Mouse (Mus musculus): Measurements from ENCODE around the gene Gm21885.

The Gm21885 gene

DNA sequence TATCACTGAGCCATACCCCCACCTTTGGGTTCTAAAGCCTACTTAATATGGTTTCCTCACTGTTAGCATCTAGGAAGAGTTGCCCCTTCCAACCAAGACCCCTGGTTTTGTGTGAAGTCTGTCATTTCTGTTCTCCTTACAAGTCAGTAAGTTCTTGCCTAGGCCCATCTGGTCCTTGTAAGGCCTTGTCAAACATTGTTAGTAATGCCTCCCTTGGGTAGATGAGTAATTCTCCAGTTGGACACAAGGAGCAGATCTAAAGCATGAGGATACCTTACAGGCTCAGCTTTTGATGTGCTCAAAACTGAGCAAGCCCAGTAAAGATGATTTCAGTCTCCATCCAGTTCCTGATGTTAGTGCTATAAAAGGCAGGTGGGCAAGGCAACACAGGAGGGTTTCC lies 12.9 kb upstream of the Gm21885 start:
- no peak for DNase-seq (ENCODE audit: low spot score)

DNA sequence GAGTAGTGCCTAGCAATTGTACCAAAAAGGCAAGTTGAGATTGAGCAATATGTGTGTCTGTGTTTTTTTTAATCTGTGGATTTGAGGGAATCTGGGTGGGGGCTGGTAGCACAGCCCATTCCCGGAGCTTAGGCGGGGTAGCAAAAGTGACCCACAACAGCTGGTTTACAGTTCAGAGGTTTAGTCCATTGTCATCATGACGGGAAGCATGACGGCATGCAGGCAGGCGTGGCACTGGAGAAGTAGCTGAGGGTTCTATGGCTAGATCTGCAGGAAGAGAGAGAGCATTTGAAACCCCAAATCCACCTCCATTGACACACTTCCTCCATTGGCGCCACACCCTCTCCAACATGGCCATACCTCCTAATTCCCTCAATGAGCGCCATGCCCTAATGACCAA lies 11.8 kb upstream of the Gm21885 start:
- no peak for DNase-seq (ENCODE audit: low spot score)

DNA sequence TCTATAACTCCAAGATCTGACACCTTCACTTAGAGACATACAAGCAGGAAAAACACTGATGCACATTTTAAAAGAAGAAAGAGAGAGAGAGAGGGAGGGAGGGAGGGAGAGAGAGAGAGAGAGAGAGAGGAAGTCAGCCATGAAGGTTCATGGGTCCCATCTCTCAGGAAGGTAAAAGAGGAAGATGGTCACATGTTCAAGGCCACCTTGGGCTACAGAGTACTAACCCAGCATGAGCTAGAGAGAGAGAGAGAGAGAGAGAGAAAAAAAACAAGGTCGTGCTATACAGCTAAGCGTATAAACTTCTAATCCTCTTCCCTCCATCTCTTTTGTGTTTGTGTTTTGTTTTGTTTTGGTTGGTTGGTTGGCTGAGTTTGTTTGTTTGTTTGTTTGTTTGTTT lies 10.7 kb upstream of the Gm21885 start:
- DNase-seq (ENCODE audit: low spot score), result no peak

DNA sequence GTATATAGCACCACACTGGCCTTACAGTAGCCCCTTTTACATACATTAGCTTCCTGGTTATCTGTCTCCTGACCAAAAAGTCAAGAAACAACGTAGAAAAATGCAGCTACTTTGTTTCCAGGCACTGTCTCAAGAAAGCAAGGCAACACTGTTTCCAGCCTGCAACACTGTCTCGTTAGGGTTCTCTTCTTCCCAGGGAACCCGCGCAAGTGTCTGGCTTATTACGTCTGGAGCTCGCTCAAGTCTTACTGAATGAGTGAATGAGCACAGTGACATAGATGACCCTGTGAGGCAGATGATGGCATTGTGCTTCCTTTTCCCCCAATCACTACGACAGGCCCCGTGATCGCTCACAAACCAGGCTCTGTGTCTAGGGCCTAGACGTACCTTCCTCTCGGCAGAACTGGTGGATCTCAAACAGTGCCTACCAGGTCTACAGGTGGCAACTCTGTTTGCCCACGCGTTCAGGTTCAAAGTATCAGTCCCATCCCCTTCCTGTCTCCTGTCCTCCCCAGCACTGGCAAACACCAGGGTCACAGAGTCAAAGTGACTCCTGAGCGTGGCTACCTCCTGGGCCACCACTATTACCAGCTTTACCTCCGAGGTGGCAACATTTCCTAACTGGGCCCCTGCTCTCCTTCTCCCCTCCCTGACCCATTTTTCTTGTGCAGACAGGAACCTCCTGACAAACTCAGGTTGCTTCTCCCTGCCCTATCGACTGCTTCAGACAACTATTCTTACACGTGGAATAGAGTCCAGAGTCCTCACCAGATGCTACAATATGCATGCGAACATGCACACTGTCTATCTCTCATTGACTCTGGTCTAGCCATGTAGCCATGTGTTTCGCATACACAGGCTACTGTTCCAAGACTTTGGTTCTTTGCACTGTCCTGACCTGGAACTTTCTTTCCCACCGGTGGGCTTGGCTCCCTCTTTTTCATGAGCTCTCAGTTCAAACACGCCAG lies 8.4 kb upstream of the Gm21885 start:
- DNase-seq (ENCODE audit: low spot score), result peak; percentile 61

DNA sequence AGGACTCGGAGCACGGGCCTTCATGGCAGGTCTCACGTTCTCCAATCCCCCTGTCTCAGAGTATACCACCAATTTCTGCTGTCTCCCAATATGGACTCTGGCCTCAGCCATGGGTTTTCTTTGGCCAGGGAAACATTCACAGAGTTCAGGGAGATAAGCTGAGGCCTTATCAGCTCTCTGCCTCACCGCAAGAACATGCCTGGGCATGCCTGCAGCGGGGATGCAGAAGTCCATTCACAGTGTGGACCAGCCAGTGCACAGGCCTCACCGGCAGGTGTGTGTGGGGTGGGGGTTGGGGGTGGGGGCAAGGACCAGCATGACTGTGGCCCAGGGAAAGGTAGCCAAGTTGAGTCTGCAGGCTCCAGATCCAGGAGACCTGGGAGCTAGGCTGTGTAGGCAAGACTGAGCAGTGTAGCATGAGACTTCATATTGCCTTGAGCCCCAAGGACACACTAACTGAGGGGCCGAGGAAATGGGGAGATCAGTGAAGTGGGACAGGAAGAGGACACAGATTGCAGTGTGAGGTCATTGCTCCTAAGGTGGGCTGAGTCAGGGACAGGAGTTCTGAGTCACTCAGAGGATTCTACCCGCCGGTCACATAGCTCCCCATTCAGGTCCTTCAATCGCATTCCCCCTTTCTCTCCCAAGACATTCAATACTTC lies 7.3 kb upstream of the Gm21885 start:
- no peak for DNase-seq (ENCODE audit: low spot score)

DNA sequence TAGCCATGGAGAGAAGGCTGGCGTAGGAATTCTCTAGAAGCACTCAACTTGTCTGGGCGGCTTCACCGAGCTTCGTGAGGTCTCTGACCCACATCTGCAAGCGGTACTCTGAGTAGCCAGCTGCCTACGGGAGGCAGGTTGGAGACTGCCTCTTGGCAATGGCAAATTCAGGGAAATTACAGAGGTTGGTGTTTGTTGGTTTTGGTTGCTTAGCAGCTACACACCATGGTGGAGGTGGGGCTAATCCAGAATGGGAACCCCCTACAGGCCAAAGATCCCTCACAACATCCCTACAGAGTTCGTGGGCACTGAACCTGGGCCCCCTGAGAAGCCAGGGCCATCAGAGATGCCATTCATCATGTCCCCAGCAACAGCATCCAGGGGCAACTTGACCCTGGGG lies 6.4 kb upstream of the Gm21885 start:
- DNase-seq (ENCODE audit: low spot score), result no peak

DNA sequence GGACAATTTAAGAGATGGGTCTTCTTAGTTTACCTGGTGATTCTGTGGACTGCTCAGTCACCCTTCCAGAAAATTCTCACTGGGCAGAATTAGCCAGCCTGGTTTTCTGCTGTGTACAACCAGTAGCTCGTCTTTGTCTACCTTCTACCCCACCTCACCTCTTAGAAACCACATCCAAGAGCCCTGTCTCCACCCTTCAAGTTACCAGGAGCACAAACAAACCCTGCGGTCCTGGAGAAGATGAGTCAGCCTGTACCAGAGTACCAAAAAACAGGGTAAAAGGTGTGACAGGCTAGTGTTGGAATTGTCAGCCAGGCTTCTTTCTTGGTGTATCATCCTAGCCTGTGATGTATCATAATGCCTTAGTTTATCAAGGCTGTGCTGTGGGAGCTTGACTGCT lies 6.0 kb upstream of the Gm21885 start:
- DNase-seq (ENCODE audit: low spot score), result no peak

DNA sequence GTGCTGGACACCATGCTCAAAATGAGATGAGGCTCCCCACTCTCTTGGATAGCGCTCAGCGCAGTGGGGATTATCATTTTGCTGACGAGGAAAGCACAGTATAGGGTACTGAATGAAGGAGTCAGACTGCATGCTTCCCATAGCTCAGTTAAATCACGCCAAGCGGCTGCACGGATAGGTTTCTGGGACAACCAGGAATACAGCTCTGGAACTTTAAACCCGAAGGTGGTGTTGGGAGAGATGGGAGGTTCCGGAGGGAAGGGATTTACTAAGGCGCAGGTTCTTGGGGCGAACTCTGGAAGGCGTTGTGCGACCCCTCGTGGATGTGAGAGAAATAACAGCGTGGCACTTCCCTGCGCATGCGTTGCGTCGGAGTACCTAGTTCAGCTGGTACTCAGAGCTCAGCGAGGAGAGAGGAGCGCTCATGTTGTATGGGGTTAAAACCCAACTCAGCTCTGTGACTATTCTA lies 4.8 kb upstream of the Gm21885 start:
- DNase-seq (ENCODE audit: low spot score), result peak; percentile 83

DNA sequence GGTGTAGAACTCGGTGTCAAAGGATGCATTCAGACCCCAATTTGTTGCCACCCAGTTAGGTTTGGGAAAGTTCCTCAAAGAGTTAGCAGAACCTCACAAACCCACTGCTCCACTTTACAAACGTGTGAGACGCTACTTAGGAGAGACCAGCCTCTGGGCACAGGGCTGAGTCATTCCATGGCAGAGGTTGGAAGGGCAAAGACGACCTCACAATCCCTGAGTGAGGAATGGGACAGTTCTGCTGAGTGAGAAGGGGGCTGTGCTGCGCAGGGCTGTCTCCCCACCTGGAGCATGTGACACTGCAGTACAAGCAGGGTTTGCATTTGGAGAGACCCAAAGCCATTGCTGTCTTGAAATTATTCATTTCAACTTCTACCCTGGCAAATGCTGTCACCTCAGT lies 618 bp downstream of the Gm21885 start:
- DNase-seq (ENCODE audit: low spot score), result no peak

DNA sequence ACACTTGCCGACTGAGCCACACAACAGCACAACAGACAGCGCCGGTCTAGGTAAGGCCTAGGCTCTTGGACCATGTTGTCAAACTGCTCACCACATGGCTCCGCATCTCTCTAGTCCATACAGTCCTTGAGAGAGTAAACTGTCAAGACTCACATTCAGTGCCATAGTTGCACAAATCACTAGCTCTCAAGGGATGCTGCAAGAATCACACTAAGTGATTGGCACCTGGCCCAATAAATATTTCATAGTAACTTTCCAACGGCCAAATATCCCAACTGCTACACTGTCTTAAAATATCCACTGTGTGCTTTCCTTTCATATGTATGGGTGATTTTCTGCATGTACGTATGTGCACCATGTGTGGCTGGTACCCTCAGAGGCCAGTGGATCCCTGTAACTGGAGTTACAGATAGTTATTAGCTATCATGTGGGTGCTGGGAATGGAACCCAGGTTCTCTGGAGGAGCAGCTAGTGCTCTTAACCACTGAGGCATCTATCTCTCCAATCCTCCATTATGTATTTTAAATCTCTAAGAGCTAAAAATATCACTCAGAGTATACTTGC lies 1.9 kb downstream of the Gm21885 start:
- no peak for DNase-seq (ENCODE audit: low spot score)

DNA sequence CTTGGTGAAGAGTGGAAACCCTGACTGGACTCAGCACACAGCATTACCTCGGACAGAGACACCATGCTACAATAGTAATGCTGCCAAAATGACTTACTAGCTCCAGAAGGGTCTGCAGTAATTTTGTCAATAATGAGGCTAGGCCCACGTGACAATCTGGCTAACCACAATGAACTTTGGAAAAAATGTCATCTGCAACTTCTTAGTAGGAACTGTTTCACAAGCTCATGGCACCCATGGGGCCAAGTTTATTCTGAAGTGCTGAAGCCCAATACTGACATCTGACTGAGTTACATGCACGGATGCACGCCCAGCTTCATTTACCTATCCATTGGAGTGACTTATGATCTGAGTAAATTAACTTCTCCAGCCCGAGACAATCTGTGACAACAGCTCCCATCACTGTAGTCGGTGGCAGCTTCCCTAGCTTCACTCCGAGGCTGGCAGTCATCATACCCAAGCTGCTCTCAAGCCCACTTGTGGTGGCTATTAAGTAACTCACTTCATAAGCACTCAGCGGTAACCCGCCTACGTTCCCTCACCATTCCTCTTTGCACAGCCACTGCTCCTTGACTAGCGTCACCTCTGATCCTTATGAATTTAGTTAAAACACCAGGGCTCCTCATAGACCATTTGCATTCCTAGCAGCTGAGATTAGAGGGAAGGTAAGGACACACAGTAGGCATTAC lies 4.4 kb downstream of the Gm21885 start:
- no peak for DNase-seq (ENCODE audit: low spot score)

DNA sequence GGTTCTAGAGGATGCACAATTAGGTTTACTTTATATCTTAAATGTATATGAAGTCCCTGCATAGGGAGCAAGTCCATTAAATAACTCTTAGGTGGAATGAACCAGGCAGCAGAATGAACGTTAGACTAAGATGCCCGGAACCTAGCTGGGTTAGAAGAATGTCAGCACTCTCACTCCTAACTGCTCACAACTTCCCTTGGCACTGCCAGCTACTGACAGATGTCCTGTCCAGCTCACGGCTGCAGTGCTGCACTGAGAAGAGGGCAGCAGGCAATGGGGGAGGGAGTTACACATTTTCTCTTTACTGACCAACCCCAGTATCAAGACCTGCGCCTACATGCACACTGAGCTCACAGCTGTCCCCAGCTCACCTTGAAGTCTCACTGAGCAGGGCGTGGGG lies 5.4 kb downstream of the Gm21885 start:
- DNase-seq (ENCODE audit: low spot score), result no peak

DNA sequence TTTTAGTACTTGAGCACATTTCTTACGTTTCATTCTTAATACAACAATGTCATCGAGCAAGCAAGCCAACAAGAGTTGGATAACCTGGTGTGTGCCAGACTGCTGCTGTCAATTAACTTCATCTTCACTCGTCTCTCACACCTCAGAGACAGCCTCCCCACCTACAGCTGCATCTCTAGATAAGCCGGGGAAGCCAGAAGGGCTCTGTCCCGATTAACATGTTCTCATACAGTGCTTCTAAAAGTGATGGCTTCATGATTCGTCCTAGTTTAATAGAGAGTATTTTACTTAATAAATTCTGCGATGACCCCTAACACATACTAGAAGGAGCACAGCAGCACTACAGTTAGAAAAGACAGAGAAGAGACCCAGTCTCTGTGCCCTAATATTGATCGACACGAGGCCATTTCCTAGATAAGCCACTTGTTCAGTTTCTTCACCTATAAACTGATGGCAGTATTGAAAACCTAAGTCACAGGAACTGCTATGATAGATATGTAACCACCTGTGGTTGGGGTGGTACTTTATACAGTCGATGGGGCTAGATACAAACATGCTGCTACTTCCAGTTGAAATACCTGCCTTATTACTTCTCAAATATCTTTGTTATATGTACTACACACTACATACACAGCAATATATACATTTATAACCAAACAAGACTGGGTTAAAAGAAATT lies 8.5 kb downstream of the Gm21885 start:
- DNase-seq (ENCODE audit: low spot score), result no peak

DNA sequence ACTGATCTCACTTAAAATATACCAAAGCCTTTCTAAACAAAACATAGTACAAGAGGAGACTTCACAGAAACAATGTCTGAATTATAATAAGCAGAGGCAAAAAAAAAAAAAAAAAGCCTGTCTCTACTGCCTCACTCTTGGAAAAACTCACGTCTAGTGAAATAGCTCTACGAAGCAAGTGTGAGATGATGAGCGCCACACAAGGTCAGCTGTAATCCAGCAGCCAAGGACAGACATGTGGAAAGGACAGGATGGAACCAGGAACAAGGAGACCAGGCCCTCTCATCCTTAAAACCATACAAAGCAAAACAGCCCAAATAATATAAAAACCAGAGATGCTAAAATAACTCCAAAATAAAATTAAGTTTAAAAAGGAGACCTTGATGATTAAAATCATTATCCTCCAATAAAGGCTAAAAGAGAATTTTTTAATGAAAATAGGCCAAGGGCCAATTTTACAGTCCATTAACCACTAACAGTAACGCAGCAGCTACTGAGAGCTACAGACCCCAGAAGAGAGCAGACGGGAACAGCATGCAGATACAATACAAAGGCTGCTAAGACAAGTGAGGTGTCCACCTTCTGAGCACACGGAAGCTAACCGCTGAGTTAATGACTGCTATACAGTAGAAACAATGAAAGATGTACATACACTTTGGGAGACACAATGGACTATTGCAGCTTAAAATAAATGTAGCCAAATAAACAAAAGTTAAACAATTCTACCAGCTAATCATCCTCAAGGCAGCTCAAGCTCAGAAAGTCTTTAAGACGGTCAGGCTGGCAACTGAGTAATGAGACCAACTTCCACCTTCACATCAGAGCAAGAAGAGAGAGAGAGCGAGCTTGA lies 13.5 kb downstream of the Gm21885 start:
- DNase-seq (ENCODE audit: low spot score), result no peak

DNA sequence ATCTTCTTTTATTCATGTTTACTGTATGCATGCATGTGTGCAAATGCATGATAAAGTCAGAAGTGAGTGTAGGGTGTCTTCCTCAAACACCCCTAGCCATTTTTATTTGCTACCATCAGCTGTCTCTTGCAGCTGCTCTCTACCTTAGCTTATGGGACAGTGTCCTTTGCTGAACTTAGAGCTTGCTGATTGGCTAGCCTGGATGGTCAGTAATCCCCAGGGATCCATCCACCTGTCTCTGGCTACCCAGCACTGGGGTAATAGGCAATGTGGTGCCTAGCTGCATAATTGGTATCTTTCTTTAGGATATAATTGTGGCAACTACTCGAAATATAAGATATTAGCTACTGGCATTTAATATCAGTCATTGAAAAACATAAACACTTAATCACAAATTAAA lies 31.1 kb downstream of the Gm21885 start:
- DNase-seq (ENCODE audit: low spot score), result no peak

DNA sequence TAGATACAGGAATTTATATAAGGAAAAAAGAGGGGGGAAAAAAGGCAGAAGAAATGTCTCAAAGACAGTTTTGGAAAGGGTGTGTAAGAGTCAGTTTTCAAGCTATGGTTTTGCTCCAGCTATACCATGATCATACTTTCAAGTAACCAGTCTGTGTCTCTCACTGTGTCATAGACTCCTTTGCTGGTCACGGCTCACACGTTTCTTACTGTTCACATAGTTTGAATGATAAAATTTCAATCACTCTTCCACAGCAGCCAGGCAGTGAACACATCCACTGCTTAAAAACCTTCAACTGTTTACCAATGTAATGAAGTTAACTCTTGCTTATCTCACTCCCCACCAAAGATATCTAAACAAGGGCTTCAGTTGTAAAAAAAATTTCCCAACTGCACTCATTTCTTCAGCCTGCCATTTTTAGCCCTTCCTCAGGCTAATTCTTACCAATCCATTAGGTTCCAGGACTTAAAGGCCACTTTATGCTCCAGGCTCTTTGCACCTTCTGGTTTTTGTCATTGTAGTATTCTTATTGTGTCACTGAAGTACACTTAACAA lies 32.5 kb downstream of the Gm21885 start:
- no peak for DNase-seq (ENCODE audit: low spot score)

DNA sequence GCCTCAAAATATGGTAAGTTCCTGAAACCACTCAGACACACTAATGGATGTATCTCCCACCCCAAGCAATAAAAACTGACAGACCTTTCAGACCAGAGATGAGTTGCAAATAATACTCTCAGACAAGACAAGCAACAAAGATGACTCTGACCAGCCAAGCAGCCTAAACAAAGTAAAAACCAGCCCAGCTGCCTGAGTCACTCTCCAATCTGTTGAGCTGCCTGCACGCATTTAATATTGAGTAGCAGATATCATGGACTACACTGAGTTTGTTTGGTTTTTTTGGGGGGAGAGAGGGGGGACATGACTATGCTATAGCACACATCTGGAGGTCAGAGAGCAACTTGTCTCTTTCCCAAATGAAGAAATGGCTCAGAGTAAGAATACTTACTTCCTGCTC lies 33.6 kb downstream of the Gm21885 start:
- no peak for DNase-seq (ENCODE audit: low spot score)

DNA sequence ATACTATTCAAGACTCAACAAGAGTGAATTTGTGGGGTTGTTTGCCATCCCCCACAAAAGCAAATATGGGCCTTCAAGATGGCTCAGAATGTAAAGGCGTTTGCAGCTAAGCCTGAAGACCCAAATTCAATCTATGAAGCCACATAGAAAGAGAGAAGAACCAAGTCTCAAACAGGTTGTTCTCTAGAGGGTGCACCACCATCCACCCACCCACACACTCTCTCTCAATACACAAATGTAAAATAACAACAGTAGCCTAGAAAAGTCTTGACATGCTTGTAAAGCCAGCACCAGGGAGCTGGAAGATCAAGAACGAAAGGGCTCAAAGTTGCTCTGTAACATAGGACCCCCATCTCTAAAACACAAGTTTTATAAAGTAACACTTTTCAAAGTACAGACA lies 34.9 kb downstream of the Gm21885 start:
- no peak for DNase-seq (ENCODE audit: low spot score)

DNA sequence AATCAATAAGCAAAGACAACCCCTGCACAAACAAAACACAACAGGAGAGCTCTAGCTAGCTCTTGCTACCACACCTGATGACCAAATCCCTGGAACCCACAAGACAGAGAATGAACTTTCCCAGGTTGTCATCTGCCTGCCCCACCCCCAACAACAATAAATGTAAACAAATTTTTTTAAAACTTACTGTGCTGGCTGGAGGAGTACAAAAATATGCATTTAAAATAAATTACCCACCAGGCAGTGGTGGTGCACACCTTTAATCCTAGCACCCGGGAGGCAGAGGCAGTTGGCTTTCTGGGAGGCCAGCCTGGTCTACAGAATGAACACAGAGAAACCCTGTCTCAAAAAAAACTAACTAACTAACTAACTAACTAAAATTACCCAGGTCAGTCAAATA lies 35.3 kb downstream of the Gm21885 start:
- DNase-seq (ENCODE audit: low spot score), result no peak

DNA sequence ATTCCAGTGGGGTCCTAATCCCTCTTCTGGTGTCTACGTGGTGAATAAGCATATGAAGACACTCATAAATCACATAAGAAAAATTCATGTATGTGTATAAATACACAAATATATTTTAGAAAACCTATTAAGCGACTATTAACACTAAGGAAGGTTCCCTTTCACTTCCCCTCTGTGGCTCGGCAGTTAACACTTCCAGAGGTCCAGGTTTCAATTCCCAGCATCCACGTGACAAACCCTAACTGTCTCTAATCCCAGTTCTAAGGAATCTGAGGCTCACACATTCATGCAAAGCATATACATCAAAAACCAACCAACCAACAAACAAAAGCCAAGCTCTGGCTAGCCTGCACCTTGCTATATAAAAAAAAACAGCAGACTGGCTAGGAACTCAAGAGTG lies 35.8 kb downstream of the Gm21885 start:
- DNase-seq (ENCODE audit: low spot score), result no peak

DNA sequence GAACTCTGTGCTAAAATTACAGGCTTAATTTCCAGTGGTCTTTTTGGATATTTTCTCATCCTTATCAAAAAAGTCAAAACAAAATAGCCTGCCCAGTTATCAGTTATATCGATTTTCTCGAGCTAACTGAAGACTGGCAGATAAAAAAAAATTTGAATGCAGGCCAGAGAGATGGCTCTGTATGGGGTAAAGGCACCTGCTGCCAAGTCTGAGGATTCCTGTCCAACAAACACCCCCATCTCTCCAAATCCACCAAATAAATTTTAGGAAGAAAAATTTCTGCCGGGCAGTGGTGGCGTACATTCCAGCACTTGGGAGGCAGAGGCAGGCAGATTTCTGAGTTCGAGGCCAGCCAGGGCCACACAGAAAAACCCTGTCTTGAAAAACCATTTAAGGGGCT lies 36.4 kb downstream of the Gm21885 start:
- DNase-seq (ENCODE audit: low spot score), result no peak
